Mouse (Mus musculus) midbrain, embryonic 10.5 days (tissue): ENCODE results near the gene Decr2. TPM values are rescaled to one million over a fixed set of nuclear protein-coding genes. Genes with fewer than 3 reads are reported as not detected.
"Not testable (repeated sequence)": the region's sequence is repeated elsewhere in the genome, so short reads cannot be mapped to it uniquely, and the experiment has no call there.

Source experiments
- DNase-seq: peaks from one replicate; pipeline ENCODE4 v3.0.0-alpha.2; 2017; ENCODE audit warnings: low spot score
- H3K27ac ChIP-seq: fragments of 300-500 bp; sonication (generic); replicated peaks from 2 replicates; pipeline ENCODE4 v1.5.1; 2016; ENCODE audit warnings: mild to moderate bottlenecking
- H3K27me3 ChIP-seq: fragments of 300-500 bp; sonication (generic); 2 replicates; pipeline ENCODE4 v1.6.1; 2016; ENCODE audit warnings: low read depth, mild to moderate bottlenecking; ENCODE audit not compliant: poor library complexity, severe bottlenecking
- H3K36me3 ChIP-seq: fragments of 300-500 bp; sonication (generic); 2 replicates; pipeline ENCODE4 v1.6.1; 2016; ENCODE audit warnings: mild to moderate bottlenecking, moderate library complexity
- H3K4me1 ChIP-seq: fragments of 300-500 bp; sonication (generic); 2 replicates; pipeline ENCODE4 v1.6.1; 2016
- H3K4me3 ChIP-seq: fragments of 300-500 bp; sonication (generic); 2 replicates; pipeline ENCODE4 v1.5.1; 2016; ENCODE audit warnings: mild to moderate bottlenecking, moderate library complexity
- H3K9me3 ChIP-seq: fragments of 300-500 bp; sonication (generic); replicated peaks from 2 replicates; pipeline ENCODE4 v1.6.1; 2016; ENCODE audit warnings: mild to moderate bottlenecking
- WGBS: fragments of 180-500 bp; shearing (Covaris S2); methylation state at CpG from one replicate; pipeline ENCODE4 v1.1.7; 2016; 5-methylcytosine and 5-hydroxymethylcytosine counted together
- polyA plus RNA-seq: library from polyadenylated mRNA; unstranded; fragments of >200 nt; fragmentation: Nextera tagmentation; extraction: Ambion mirVana; gene quantifications from 2 replicates; pipeline ENCODE4 v1.2.1, GENCODE M21; 2016

Gene Decr2
- polyA plus RNA-seq, 1 experiment from 2014 or later = 27.8 TPM

- H3K4me1 ChIP-seq = peaks cover 10% of the 10 kb centered on the region
- no peaks in the 10 kb centered on the region for H3K36me3 ChIP-seq
- WGBS = 72% methylated on average over 3 of the region's 4 CpGs
- no peaks in the 10 kb centered on the region for H3K9me3 ChIP-seq
- H3K27me3 ChIP-seq = peaks cover 10% of the 10 kb centered on the region
- DNase-seq = no peak
- H3K27ac ChIP-seq = no peak overlapping the region
- H3K4me3 ChIP-seq = no peak overlapping the region
These were observed 15.5 kb upstream of the Decr2 start for GRCm38 (mm10) chr17:26105619-26106018.

DNA sequence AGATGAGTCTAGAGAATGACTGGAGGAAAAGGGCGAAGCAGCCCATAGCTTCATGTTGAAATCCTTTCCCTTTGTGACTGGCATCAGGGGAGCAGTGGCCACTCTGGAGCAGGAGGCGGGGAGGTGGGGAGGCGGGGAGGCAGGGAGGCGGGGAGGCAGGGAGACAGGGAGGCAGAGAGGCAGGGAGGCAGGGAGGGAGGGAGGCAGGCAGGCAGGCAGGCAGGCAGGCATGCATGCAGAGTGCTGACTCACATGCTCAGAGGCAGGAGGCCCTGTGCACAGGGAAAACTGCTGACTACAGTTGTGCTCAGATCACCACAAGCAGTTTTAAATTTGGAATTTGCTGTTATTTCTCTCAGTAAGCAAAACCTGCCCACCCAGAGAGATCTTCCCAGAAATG is 11.3 kb upstream of the Decr2 start:
- no peak overlapping the region for H3K4me3 ChIP-seq
- WGBS = 37% methylated on average over 4 of the region's 4 CpGs
- no peaks in the 10 kb centered on the region for H3K9me3 ChIP-seq
- H3K4me1 ChIP-seq = peaks cover 9% of the 10 kb centered on the region
- H3K36me3 ChIP-seq = no peaks in the 10 kb centered on the region
- H3K27ac ChIP-seq = 0 out of 2 replicates have a peak overlapping the region, but pooled peaks have one; percentile 30
- DNase-seq = peak; percentile 31
- H3K27me3 ChIP-seq = no peaks in the 10 kb centered on the region

DNA sequence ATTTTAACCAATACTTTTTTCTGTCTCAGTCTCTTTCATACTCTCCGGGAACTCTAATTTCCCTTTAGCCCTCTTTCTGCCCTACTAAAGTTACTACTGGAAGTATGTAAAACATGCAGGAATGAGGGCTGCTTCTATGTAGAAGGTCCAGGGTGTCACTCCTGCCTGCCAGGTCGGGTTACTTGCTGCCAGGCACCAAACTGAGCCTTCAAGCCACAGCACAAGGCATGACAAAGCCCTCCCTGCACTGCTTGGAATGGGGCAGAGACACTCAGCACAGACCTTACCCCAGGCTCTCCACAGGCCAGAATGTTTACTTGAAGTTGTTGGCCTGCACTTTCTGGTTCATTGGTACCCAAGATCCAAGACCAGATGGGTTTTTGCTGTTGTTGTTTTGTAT is 10.0 kb upstream of the Decr2 start:
- no peaks in the 10 kb centered on the region for H3K27me3 ChIP-seq
- no peaks in the 10 kb centered on the region for H3K36me3 ChIP-seq
- no peak overlapping the region for H3K4me3 ChIP-seq
- no peaks in the 10 kb centered on the region for H3K9me3 ChIP-seq
- peaks cover 14% of the 10 kb centered on the region for H3K4me1 ChIP-seq
- 43% methylated on average over 2 of the region's 2 CpGs for WGBS
- DNase-seq = no peak
- H3K27ac ChIP-seq = no peak overlapping the region

DNA sequence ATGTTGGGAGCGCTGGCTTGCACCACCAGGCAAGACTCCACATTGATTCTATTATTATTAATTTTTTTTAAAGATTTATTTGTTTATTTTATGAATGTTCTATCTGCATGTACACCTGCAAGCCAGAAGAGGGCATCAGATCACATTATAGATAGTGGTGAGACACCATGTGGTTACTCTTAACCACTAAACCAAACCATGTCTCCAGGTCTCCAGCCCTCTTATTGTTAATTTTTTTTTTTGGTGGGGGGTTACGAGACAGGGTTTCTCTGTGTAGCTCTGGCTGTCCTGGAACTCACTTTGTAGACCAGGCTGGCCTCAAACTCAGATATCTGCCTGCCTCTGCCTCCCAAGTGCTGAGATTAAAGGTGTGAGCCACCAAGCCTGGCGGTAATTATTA is 9.2 kb upstream of the Decr2 start:
- H3K36me3 ChIP-seq, H3K27ac ChIP-seq, H3K9me3 ChIP-seq, H3K4me3 ChIP-seq, H3K27me3 ChIP-seq, DNase-seq: not testable (repeated sequence)
- WGBS = 65% methylated on average over 3 of the region's 3 CpGs
- peaks cover 23% of the 10 kb centered on the region for H3K4me1 ChIP-seq

DNA sequence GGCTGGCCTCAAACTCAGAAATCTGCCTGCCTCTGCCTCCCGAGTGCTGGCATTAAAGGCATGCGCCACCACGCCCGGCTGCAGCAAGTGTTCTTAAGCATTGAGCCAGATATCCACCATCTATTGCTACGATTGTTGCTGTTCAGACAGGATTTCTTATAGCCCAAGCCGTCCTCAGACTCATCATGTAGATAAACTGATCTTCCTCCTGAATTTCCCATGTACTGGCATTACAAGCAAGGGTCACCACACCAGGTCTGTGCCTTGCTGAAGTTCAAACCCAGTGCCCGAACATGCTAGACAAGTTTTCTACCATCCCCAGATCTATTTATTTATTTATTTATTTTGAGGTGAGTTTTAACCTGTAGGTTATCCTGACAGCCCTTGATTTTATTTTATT is 8.3 kb upstream of the Decr2 start:
- H3K4me1 ChIP-seq = peaks cover 31% of the 10 kb centered on the region
- peaks cover 7% of the 10 kb centered on the region for H3K36me3 ChIP-seq
- H3K4me3 ChIP-seq = no peak overlapping the region
- no peaks in the 10 kb centered on the region for H3K27me3 ChIP-seq
- 92% methylated on average over 7 of the region's 7 CpGs for WGBS
- DNase-seq = no peak
- no peak overlapping the region for H3K27ac ChIP-seq
- H3K9me3 ChIP-seq = no peaks in the 10 kb centered on the region

DNA sequence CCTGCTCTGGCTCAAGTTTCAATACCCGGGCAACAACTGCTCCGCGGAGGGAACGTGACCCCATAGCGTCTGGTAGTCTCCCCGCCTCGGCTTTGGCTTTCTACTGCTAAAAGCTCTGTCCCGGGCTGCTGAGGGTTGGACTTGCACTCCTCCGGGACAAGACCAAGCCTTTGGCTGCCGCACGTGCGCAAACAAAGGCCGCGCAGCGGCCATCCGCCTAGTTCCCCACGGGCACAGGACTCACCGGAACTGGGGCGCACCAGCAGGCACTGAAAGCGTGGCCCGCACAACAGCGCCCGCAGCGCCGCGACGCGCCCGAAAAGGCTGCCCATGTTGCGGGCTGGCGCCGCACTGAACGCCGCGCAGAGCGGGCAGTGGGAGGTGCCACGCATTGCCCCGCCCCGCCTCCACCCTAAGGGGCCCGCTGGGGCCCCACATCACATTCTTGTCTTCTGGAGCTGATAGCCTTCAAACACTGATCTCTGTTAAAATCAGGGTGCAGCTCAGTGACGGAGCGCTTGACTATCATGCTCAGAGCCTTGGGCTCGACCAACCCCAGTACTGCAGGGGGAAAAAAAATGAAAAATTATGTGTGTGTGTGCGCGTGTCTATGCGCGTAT is 5.1 kb upstream of the Decr2 start, which contains the start of gene Nme4:
TSS of gene Nme4 (minus strand) at position 482 of the 620 bp plus-strand sequence.
- Histone ChIP-seq H3K4me1 (peaks cover 23% of the 10 kb centered on the region), H3K27me3 (no peaks in the 10 kb centered on the region), H3K27ac (peak within 1 kb of the TSS; percentile 96), H3K9me3 (no peaks in the 10 kb centered on the region), H3K4me3 (peak within 1 kb of the TSS; percentile 83), H3K36me3 (peaks cover 28% of the 10 kb centered on the region)
- 4% methylated on average over 47 of the region's 47 CpGs for WGBS
- DNase-seq = peak; percentile 78

DNA sequence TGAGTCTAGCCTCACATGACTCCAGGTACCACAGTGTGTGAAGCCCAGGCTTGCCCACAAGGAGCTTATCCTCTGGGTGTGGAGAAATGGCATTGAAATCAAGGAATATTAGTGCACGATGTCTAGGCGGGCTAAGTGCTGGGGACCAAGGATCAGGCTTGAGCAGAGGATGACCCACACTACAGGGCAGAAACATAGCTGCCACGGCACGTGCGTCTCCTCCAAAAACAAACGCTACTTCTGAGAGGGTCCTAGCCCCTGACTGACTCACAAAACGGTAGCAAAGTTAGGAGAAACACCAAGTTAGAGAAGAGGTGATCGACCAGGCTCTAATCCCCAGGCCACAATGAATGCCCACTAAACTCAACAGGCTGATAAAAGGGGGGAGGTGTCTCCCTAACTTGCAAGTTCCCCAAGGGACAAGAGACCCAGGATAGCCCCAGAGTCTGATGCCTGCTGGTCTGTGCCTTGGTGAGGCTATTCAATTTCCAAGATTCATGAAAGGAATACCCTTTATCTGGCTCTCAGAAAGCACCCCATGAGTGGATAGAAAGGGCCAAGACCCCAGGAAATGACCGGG is 4.5 kb upstream of the Decr2 start:
- DNase-seq = no peak

GRCm38 (mm10) chr17:26087059-26087564 is 3.0 kb downstream of the Decr2 start:
- Histone ChIP-seq H3K9me3 (no peaks in the 10 kb centered on the region), H3K4me1 (peaks cover 8% of the 10 kb centered on the region), H3K4me3 (no peak overlapping the region), H3K36me3 (peaks cover 25% of the 10 kb centered on the region), H3K27me3 (no peaks in the 10 kb centered on the region), H3K27ac (no peak overlapping the region)
- 88% methylated on average over 9 of the region's 9 CpGs for WGBS
- DNase-seq = no peak

More for the DNA sequence above, 4.5 kb upstream of the Decr2 start:
- H3K4me1 ChIP-seq = peaks cover 29% of the 10 kb centered on the region
- 28% methylated on average over 9 of the region's 9 CpGs for WGBS
- no peaks in the 10 kb centered on the region for H3K27me3 ChIP-seq
- peak overlapping the region; percentile 83 for H3K4me3 ChIP-seq
- H3K9me3 ChIP-seq = no peaks in the 10 kb centered on the region
- H3K36me3 ChIP-seq = peaks cover 28% of the 10 kb centered on the region
- peak overlapping the region; percentile 96 for H3K27ac ChIP-seq

GRCm38 (mm10) chr17:26080867-26081266 is 9.3 kb downstream of the Decr2 start:
- no peak for DNase-seq
- 47% methylated on average over 2 of the region's 2 CpGs for WGBS
- no peaks in the 10 kb centered on the region for H3K9me3 ChIP-seq
- H3K27ac ChIP-seq = no peak overlapping the region
- no peaks in the 10 kb centered on the region; the same call in 1 of the 2 replicates for H3K4me1 ChIP-seq
- H3K27me3 ChIP-seq = no peaks in the 10 kb centered on the region
- peaks cover 16% of the 10 kb centered on the region for H3K36me3 ChIP-seq
- H3K4me3 ChIP-seq = no peak overlapping the region

DNA sequence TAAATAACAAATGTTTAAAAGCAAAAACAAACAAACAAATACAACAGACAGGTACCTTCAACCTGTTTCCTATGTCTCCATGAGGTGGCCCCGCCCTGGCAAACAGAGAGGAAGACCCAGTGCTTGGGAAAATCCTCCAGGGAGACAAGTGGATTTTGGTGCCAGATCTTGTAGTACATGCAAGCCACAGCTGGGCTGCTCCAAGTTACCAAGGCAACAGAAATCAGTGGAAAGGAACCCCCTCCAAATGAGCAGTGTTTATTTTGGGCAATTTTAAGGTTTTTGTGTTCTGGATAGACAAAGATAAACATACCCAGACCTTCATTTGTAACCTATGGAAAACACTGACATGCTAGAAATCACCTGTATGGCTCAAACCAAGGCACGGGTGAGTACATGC is 11.3 kb downstream of the Decr2 start:
- no peaks in the 10 kb centered on the region for H3K27me3 ChIP-seq
- no peaks in the 10 kb centered on the region; the same call in 1 of the 2 replicates for H3K4me1 ChIP-seq
- WGBS = 83% methylated on average over 2 of the region's 2 CpGs
- H3K4me3 ChIP-seq = no peak overlapping the region
- no peak overlapping the region for H3K27ac ChIP-seq
- peaks cover 16% of the 10 kb centered on the region for H3K36me3 ChIP-seq
- no peaks in the 10 kb centered on the region for H3K9me3 ChIP-seq
- DNase-seq = no peak

- WGBS = 75% methylated on average over 3 of the region's 3 CpGs
- H3K4me1 ChIP-seq = no peaks in the 10 kb centered on the region; the same call in 1 of the 2 replicates
- no peaks in the 10 kb centered on the region for H3K9me3 ChIP-seq
- no peak for DNase-seq
- peaks cover 12% of the 10 kb centered on the region for H3K27me3 ChIP-seq
- no peaks in the 10 kb centered on the region for H3K36me3 ChIP-seq
- no peak overlapping the region for H3K4me3 ChIP-seq
- no peak overlapping the region for H3K27ac ChIP-seq
These were observed 14.9 kb downstream of the Decr2 start for GRCm38 (mm10) chr17:26075246-26075645.

GRCm38 (mm10) chr17:26070136-26070535 is 20.0 kb downstream of the Decr2 start:
- no peak for DNase-seq
- Histone ChIP-seq H3K9me3 (no peaks in the 10 kb centered on the region), H3K36me3 (peaks cover 14% of the 10 kb centered on the region), H3K4me1 (peaks cover 42% of the 10 kb centered on the region), H3K27me3 (peaks cover 17% of the 10 kb centered on the region), H3K4me3 (peak overlapping the region; percentile 85), H3K27ac (no peak overlapping the region)
- 45% methylated on average over 6 of the region's 6 CpGs for WGBS
